Mouse (Mus musculus) lung, adult 2 months (tissue): Measurements from ENCODE around the gene Sfmbt2. TPM values are rescaled to one million over a fixed set of nuclear protein-coding genes. Genes with fewer than 3 reads are reported as not detected.

Experiments used
- DNase-seq: peaks from one replicate; pipeline ENCODE4 v3.0.0; 2022
- H3K4me1 ChIP-seq: fragments of 200-500 bp; 2 replicates; pipeline ENCODE4 v1.6.1; 2011; ENCODE audit warnings: low read length; ENCODE audit not compliant: control insufficient read depth, insufficient read depth
- H3K4me3 ChIP-seq: fragments of 200-500 bp; replicated peaks from 2 replicates; pipeline ENCODE3; 2011; ENCODE audit warnings: low read depth, mild to moderate bottlenecking, control low read depth, low read length; ENCODE audit errors: extremely low read depth
- CTCF ChIP-seq: fragments of 200-500 bp; IDR thresholded peaks from 2 replicates; pipeline ENCODE4 v1.5.1; 2011; ENCODE audit warnings: mild to moderate bottlenecking, low read length, control low read depth; ENCODE audit not compliant: insufficient read depth
- POLR2A ChIP-seq: fragments of 200-500 bp; IDR thresholded peaks from 2 replicates; pipeline ENCODE4 v1.6.1; 2011; ENCODE audit warnings: low read depth, mild to moderate bottlenecking, control low read depth, low read length, borderline replicate concordance; ENCODE audit errors: extremely low read depth
- WGBS: fragments of 180-500 bp; shearing (Covaris S2); methylation state at CpG from one replicate; pipeline ENCODE4 v1.1.7; 2018; 5-methylcytosine and 5-hydroxymethylcytosine counted together
- polyA plus RNA-seq: library from polyadenylated mRNA; depleted of rRNA; stranded (reverse); fragments of >200 nt; gene quantifications from 2 replicates; pipeline ENCODE4 v1.2.3, GENCODE M21; 2012

Gene Sfmbt2
- polyA plus RNA-seq, 1 experiment: 0.46 TPM

- Histone ChIP-seq H3K4me3 (no peak overlapping the region), H3K4me1 (no peaks in the 10 kb centered on the region)
- 82% methylated on average over 2 of the region's 2 CpGs for WGBS
- TF ChIP-seq POLR2A: no peak
- no peak for TF ChIP-seq CTCF
- DNase-seq: no peak
Observed at GRCm38 (mm10) chr2:10516516-10516915, 146.2 kb downstream of the Sfmbt2 start.

GRCm38 (mm10) chr2:10521719-10522415 lies 151.6 kb downstream of the Sfmbt2 start:
- WGBS: 62% methylated on average over 5 of the region's 5 CpGs
- no peak for DNase-seq
- H3K4me3 ChIP-seq: no peak overlapping the region
- no peak for TF ChIP-seq CTCF
- no peak for TF ChIP-seq POLR2A
- no peaks in the 10 kb centered on the region for H3K4me1 ChIP-seq

- TF ChIP-seq CTCF (no peak), POLR2A (no peak)
- 88% methylated on average over 7 of the region's 7 CpGs for WGBS
- DNase-seq: no peak
- Histone ChIP-seq H3K4me3 (no peak overlapping the region), H3K4me1 (no peaks in the 10 kb centered on the region)
Observed at GRCm38 (mm10) chr2:10525622-10526021, 155.3 kb downstream of the Sfmbt2 start.

- H3K4me1 ChIP-seq: no peaks in the 10 kb centered on the region
- no peak overlapping the region for H3K4me3 ChIP-seq
- WGBS: 72% methylated on average over 4 of the region's 4 CpGs
- no peak for DNase-seq
- TF ChIP-seq POLR2A: no peak
- TF ChIP-seq CTCF: no peak
Observed at GRCm38 (mm10) chr2:10541762-10542161, 171.5 kb downstream of the Sfmbt2 start.

GRCm38 (mm10) chr2:10542388-10542787 lies 172.1 kb downstream of the Sfmbt2 start:
- 64% methylated on average over 7 of the region's 7 CpGs for WGBS
- no peak for DNase-seq
- no peak overlapping the region for H3K4me3 ChIP-seq
- no peaks in the 10 kb centered on the region for H3K4me1 ChIP-seq
- TF ChIP-seq CTCF: no peak
- no peak for TF ChIP-seq POLR2A

GRCm38 (mm10) chr2:10558816-10559215 lies 188.5 kb downstream of the Sfmbt2 start:
- WGBS: 53% methylated on average over 1 of the region's 1 CpGs

GRCm38 (mm10) chr2:10565491-10565890 lies 195.2 kb downstream of the Sfmbt2 start:
- H3K4me1 ChIP-seq: no peaks in the 10 kb centered on the region
- TF ChIP-seq CTCF: no peak
- TF ChIP-seq POLR2A: no peak
- H3K4me3 ChIP-seq: no peak overlapping the region
- WGBS: 84% methylated on average over 3 of the region's 3 CpGs
- no peak for DNase-seq

More at GRCm38 (mm10) chr2:10558816-10559215, 188.5 kb downstream of the Sfmbt2 start:
- no peak for DNase-seq
- no peaks in the 10 kb centered on the region for H3K4me1 ChIP-seq
- no peak overlapping the region for H3K4me3 ChIP-seq
- no peak for TF ChIP-seq CTCF
- TF ChIP-seq POLR2A: no peak

GRCm38 (mm10) chr2:10569392-10569791 lies 199.1 kb downstream of the Sfmbt2 start:
- H3K4me3 ChIP-seq: no peak overlapping the region
- TF ChIP-seq POLR2A: no peak
- no peak for DNase-seq
- WGBS: 22% methylated on average over 6 of the region's 6 CpGs
- no peaks in the 10 kb centered on the region for H3K4me1 ChIP-seq

GRCm38 (mm10) chr2:10572311-10572710 lies 202.0 kb downstream of the Sfmbt2 start:
- DNase-seq: no peak
- Histone ChIP-seq H3K4me1 (no peaks in the 10 kb centered on the region), H3K4me3 (no peak overlapping the region)
- TF ChIP-seq POLR2A: no peak
- TF ChIP-seq CTCF: no peak
- WGBS: 84% methylated on average over 4 of the region's 4 CpGs

GRCm38 (mm10) chr2:10575962-10576740 lies 205.8 kb downstream of the Sfmbt2 start:
- H3K4me3 ChIP-seq: no peak overlapping the region
- no peaks in the 10 kb centered on the region for H3K4me1 ChIP-seq
- TF ChIP-seq POLR2A: no peak
- no peak for TF ChIP-seq CTCF
- WGBS: 70% methylated on average over 3 of the region's 3 CpGs
- DNase-seq: no peak
